Mouse (Mus musculus) urinary bladder, adult 2 months (tissue): Measurements from ENCODE around the gene Cilp. TPM values are rescaled to one million over a fixed set of nuclear protein-coding genes. Genes with fewer than 3 reads are reported as not detected.
"Not testable (repeated sequence)": the region's sequence is repeated elsewhere in the genome, so short reads cannot be mapped to it uniquely, and the experiment has no call there.

Experiments
- DNase-seq: peaks from one replicate; pipeline ENCODE4 v3.0.0; 2022; ENCODE audit warnings: low spot score
- polyA plus RNA-seq: library from polyadenylated mRNA; depleted of rRNA; stranded (reverse); fragments of >200 nt; gene quantifications from 2 replicates; pipeline ENCODE4 v1.2.3, GENCODE M21; 2012

Gene Cilp
- polyA plus RNA-seq, 1 experiment, result 1.5 TPM

DNA sequence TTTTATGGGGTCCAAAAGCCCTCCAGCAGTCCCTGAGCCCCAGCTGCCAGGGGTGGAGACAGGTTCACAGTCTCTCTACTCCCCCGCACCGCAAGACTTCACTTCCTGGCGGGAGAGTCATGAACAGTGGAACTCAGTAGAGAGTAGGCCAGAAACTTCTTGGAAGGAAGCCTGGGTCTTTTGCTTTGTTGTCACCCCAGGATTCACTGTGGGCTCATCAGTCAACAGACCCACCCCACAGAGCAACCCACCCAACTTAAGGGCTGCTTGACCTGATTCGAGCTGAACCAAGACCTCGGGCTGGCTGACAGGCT lies 16.6 kb upstream of the Cilp start:
- no peak for DNase-seq

DNA sequence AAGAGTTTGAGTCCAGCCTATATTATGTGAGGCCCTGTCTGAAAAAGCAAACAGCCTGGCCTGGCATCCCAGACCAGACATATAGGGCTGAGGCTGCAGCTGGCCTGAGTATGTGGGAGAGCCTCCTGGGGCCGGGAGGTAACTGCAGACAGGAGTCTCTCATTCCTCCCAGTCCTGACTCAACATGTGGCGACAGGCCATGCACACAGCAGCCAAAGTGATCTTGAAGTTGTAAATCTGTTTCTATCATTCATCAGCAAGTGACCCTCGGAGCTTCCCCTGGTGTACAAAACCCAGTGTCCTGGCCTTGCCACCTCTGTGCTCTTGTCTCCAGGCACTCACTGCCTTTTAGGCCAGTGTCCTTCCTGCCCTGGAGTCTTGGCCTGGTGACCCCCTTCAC lies 13.0 kb upstream of the Cilp start:
- DNase-seq, result no peak

DNA sequence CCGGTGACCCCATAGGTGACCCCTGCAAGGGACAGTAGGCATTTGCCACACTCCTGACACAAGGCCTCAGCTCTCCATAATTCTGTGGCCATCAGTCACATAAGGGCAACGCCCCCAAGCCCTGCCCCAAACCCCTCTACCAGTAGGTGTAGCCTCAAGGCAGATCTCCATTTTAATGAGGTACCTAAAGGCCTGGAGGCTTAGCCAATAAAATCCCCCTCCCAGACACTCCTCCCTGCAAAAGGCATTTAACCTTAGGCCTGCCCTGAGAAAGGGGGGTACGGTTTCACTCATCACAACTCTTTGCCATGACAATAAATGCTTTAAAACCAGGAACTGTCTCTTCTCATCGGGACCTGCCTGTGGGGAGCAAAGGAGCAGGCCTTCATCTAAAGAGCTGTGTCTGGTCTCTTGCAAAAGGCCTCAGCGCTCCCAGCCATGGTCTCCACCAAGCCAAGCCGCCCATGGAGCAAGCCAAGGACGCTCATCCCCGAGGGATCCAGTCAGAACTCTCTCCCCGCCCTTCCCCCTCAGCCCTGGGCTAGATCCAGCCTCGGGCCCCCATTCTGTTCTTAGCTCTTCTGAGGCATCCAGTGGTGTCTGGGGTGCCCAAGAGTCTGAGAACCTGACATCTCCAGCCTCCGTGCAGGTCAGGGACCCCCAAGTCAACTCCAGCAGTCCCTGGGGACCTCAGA lies 8.9 kb upstream of the Cilp start:
- DNase-seq, result no peak

DNA sequence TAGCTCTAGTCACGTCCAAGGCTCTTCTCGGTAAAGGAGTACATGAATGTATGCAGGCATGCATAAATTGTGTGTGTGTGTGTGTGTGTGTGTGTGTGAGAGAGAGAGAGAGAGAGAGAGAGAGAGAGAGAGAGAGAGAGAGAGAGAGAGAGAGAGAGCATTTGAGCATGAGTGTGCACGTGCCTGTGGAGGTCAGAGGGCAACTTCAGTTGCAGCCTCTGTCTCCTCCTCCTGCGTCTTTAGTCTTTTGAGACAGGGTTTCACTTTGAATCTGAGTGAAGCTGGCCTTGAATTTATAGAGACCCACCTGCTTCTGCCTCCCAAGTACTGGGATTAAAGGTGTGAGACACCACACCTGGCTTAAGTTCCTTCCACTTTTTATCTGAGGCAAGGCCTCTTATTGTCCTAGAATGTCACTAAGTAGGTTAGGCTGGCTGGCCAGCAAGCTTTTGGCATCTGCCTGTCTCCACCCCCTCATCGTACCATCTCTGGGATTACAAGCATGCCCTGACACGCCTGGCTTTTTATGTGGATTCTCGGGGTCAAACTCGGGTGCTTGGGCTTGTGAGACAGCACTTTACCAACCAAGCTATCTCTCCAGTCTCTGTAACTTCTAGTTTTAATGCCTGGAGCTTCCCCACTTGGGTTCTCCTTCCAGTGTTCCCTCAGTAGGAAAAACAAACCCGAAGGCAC lies 7.6 kb upstream of the Cilp start:
- no peak for DNase-seq

DNA sequence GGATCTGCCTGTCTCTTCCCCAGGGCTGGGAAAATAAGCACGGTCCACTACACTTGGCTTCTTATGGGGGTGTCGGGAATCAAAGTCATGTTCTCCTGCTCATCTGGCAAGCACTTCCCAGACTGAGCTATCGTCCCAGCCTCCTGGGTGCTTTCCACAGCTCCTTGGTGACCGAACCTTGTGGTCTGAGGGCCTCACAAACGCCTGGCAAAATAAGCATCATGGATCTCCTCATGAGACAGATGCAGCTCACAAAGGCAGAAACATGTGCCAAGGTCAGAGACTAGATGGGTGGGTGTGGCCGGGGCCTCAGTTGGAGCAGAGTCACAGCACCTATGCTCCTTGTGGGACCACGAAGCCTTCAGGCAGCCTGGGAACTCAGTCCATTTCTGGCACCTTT lies 5.6 kb upstream of the Cilp start:
- no peak for DNase-seq

DNA sequence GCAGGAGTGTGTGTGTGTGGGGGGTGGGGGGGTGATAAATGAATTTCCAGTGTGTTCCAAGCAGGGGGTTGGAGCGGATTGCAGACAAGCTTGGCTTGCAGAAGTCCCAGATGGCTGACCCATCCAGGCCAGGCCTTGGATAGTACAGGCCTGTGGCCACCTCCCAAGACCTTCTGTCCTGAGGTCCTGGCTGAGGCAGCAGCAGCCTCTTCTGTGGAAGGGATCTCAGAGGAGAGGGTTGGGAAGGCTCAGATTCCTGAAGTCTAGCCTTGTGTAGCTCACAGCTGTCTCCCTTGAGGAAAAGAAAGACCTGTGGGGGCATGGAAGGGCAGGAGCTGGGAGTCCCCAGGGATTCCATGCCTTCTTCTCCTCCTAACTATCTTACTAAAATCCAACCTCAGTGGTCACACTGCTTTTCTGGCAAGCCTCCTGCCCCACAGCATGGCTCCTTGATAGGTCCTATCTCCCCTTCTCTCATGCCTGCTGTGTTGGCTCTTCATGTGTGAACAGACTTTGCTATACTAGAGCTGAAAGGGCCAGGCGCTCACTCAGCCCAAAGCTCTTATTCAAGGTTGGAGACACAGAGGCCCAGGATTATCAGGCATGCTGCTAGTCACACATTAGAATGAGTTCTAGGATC lies 3.3 kb upstream of the Cilp start:
- no peak for DNase-seq

DNA sequence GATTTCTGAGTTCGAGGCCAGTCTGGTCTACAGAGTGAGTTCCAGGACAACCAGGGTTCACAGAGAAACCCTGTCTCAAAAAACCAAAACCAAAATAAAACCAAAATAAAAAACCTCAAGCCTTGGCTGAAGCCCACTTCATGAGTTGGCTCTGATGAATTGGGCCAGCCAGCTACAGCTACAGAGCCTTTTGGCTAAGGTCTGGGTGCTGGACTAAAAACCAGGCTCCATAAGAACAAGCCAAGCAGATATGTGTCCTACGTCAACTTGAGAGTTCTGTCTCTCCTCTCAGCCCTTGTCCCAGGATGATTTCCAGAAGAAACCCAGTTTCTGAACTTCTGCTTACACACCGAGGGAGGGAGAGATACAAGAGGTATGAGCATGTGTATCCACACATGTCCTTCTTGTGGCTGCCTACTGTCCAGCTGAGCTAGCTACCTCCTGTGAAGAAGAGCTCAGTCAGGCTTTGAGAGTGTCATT lies 2.3 kb upstream of the Cilp start:
- no peak for DNase-seq

DNA sequence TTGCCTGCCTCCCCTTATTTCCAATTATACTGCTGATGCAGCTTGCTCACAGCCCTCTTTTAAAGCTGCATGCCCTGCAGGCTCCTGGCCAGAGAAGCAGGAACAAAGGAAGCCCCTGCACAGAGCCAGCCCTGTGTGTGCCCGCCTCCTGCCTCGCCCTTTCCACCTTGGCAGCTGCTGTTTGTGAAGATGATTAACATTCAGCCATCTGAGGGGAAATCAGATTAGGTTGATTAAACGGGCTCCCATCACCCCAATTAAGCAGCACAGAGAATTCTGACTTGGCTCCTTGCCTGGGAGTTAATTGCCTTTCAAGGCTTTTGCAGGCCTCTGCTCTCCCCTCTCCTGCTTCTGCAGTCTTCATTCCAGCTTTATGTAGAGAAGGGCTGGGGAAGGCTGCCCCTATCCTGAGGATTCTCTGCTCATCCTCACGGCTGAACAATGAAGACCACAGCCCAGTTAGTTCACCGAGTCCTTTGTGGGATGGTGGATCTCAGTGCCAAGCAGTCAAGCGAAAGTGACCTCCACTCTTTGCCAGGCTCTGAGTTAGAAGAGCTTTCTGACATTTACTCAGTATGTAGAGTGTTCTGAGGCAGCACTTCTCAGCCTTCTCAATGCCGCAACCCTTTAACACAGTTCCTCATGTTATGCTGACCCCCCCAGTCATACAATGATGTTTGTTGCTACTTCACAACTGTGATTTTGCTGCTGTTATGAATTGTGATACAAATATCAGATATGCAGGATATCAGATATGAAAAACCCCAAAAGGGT lies 2.9 kb downstream of the Cilp start:
- DNase-seq, result no peak

DNA sequence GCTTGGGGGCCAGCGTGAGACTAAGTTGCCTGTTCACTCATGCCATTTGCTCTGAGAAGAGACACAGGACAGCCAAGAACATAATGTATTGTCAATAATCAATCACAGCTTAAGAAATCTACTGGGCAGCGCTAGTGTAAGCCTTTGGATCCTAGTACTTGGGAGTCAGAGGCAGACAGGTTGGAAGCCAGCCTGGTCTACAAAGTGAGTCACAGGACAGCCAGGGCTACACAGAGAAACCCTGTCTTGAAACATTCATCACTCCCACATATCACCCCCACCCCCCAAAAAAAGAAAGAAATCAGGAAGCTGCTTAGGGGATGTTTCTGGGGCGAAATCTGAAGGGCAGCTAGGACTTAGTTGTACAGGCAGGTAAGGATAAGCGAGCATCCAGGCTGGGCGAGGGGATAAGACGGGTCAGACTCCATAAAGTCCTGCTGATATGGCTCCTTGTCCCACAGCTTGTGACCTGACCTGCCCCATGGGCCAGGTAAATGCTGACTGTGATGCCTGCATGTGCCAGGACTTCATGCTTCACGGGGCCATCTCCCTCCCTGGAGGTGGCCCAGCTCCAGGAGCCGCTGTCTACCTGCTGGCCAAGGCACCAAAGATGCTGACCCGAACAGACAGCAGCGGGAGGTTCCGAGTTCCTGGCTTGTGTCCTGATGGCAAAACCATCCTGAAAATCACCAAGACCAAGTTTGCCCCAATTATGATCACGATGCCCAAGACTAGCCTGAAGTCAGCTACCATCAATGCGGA lies 8.2 kb downstream of the Cilp start:
- no peak for DNase-seq

DNA sequence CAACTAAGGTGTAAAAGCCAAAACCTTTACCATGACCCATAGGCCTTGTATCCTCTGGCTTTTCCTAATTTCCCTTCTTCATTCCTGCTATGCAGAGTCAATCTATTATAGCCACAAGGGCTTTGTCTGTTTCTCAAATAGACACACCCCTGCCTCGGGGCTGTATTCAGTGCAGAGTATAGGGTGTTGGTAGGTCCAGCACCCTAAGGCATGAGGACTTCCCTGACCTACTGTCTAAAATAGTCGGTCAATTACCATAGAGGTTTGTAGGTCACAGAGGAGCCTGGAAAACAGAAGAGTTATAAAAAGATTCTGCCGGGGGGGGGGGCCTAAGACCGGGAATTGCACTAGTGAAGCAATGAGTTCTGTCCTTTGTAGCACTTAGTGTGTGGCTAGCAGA lies 8.9 kb downstream of the Cilp start:
- no peak for DNase-seq

DNA sequence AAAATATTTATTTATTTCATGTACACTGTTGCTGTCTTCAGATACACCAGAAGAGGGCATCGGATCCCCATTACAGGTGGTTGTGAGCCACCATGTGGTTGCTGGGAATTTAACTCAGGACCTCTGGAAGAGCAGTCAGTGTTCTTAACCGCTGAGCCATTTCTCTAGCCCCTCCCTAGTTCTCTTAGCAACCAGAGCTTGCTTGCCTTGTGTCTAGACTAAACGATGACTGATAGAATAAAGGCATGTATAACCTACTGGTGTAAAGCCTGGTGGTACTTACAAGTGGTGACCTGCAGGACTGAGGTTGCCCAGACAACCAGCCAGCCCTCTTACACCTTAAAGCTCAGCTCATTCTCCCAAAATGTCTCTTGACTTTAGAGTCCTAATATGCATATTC lies 9.9 kb downstream of the Cilp start:
- not testable (repeated sequence) for DNase-seq

DNA sequence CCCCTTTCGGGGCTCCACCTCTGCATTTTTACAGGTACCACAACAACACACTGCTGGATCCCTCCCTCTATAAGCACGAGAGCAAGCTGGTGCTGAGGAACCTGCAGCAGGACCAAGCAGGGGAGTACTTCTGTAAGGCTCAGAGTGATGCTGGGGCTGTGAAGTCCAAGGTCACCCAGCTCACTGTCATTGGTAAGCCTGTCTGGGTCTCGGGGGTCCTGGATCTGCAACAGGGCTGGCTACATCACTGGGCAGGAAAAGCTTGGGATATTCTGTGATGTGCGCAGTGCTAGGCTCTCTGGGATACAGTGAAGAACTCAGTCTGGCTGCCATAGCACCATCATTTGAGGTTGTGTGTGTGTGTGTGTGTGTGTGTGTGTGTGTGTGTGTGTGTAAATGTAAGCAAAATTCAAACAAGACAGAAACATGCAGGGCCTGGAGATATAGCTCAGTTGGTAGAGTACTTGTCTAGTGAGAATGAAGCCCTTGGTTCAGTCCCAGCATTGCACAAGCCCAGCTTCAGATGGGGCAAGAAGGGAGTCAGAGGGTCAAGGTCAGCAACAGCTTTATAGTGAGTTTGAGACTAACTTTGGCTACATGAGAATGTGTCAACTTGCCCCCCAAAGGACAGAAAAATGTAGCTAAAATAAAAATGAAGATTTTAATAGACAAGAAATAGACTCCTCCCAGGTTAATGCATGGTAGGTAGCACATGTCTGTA lies 11.0 kb downstream of the Cilp start:
- no peak for DNase-seq

DNA sequence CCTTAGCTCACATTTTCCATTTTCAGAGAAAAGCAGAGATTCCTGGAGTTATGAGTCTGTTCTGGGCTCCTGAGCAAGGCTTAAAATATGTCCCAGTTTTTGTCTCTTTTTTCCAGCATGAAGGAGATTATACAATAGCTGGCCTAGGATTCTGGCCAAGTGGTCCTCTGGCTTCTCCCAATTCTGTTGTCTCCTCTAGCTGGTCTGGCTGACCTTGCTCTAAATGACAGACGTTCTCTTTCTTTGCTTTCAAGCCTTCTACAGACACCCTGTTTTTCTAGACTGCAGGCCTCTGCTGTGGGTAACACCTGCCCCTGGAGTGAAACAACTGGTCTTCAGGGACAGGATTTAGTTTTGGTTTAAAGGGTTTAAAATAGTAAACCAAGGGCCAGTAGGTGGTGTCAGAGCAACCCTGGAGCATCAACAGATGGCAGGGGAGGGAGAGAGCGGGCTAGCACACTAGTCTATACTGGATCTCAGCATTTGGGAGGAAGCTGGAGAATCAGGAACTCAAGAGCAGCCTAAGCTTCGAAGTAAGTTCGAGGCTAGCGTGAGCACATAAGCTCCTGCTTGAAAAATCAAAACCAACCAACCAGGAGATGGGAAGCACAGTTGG lies 16.7 kb downstream of the Cilp start:
- DNase-seq, result no peak

DNA sequence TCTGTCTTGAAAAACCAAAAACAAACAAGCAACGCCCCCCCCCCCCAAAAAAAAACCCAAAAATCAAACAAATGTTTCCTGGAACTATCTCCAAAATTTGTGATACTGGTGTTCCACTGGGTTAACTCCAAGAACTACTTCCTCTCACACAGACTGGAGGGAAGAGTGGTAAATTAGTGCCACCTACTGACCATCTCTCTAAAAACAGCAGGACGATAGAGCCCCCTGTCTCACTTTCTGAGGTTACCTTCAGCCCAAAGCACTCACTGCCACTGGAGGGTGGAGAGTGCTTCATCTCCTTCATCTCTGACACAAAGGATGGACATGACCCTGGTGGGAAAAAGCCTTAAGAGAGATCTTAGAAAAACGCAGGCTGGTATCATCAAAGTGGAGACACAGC lies 18.3 kb downstream of the Cilp start:
- no peak for DNase-seq

DNA sequence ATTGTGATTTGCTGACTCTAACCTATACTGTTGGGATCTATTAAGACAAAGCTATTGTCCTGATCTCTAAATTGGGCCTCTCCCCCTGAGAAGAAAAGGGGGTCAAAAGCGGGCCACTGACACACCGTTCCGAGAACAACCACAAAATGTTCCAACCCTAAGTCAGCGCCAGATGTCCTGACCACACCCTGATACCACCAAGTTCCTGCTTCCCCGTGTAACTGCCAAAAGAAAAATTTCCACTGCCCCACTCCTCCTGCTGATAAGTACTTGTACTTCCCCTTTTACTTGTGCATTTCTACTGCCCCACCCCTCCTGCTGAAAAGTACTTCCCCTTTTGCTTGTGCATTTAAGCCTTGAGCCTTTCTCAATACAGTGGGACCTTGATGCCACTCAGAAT lies 23.3 kb downstream of the Cilp start:
- not testable (repeated sequence) for DNase-seq

DNA sequence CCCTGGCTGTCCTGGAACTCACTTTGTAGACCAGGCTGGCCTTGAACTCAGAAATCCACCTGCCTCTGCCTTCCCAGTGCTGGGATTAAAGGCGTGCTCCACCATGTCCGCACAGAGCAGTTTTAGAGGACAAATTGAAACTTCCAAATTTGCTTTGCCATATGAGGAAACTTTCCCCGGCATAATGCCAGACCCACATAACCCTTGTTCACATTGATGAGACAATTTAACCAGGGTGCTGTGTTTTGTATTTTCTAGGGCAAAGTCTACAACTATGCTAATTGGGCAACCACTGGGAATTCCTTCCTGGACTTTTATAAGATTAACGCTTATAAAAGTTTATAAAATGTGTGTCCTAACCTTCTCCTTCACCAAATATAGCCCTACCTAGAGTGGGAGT lies 25.0 kb downstream of the Cilp start:
- no peak for DNase-seq

DNA sequence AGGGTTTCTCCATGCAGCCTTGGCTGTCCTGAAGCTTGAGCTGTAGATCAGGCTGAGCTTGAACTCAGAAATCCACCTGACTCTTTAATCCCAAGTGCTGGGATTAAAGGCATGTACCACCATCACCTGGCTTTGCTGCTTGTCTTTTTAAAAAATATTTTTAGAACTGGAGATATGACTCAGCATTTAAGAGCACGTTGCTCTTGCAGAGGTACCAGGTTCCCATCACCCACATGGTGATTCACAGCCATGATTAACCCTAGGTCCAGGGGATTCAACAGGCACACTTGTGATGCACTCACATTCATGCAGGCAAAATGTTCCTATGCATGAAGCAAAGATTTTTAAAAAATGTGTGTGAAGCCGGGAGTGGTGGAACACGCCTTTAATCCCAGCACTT lies 27.4 kb downstream of the Cilp start:
- DNase-seq, result no peak

DNA sequence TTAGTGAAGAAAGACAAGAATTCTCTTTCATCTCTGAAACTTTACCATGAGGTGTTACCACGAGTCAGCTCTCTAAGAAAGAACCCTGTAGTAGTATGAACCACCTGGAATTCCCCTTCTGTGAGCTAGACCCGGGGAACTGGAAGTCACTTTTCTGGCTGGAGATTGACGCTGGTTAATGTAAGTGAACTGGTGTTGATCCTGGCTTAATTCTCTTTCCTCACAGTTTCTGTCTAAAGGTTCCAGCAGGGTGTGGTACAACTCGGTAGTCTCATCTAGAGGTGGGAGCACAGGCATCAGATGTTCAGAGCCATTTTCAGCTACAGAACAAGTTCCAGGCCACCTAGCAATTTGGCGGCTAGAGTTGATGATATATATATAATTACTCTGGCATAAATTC lies 28.1 kb downstream of the Cilp start:
- no peak for DNase-seq

DNA sequence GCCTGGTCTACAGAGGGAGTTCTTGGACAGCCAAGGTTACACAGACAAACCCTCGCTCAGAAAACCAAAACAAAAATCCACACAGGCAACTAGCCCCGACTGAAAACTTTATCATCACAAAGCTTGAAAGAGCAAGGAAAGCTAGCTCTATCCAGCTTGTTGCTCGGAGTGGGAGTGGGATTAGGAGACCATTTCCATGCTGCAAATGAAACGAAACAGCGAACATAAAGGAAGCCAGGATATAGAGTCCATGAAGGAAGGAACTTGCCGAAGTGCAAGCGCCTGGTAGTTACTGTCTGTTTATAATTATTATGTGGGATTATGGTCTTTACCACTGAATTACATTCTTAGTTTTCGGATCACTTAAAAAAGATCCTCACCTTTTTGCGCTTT lies 28.6 kb downstream of the Cilp start:
- DNase-seq, result no peak

DNA sequence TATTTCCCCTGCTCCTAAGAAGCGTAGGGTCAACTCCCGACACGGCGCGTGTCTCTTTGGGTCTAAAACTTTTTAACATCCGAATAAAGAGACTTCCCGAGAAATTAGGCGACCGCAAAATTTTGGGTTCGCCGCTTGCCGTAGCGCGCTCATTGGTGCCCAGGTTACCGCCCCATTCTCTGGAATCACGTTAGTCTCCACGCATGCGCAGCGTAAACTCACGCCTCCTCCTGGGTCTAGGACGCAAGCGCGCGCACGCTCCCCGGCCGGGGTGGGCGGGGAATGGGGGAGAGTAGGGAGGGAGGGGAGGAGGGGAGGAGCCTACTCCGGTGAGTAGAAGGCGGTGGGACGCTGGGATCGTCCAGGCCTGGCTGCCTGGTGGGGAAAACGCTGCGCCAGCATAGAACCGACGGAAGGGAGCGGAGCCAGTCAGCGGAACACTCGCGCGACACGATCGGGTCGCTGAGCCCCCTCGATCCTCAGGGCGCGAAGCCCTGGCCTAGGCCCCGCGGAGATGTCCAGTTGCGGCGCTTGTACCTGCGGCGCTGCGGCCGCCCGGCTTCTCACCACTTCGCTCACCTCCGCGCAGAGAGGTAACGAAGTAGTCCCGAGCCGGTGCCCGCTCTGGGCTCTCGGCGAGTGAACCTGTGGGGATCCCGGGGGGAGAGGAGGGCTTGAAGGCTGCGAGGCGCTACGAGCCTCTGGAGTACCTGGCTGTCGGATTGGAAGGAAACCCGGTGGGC lies 29.2 kb downstream of the Cilp start, which contains the start of gene Clpx:
Gene Clpx, plus strand, starts transcription at position 288 of the 743 bp plus-strand sequence.
- peak; percentile 93 for DNase-seq
